Mouse (Mus musculus) hindbrain, embryonic 16.5 days (tissue): ENCODE results near the gene Eif4ebp2. TPM values are rescaled to one million over a fixed set of nuclear protein-coding genes. Genes with fewer than 3 reads are reported as not detected.

ENCODE experiments used
- ATAC-seq: fragments of 200-750 bp; cut with Nextera tagmentation; 2 replicates; pipeline ENCODE4 v1.8.0; 2017; ENCODE audit warnings: moderate TSS enrichment, moderate library complexity
- H3K27ac ChIP-seq: fragments of 300-500 bp; sonication (generic); 2 replicates; pipeline ENCODE4 v1.5.1; 2014; ENCODE audit warnings: low read depth, mild to moderate bottlenecking, control low read depth, low read length, moderate library complexity
- H3K27me3 ChIP-seq: fragments of 300-500 bp; sonication (generic); replicated peaks from 2 replicates; pipeline ENCODE4 v1.6.1; 2014; ENCODE audit warnings: low read length; ENCODE audit not compliant: control insufficient read depth, insufficient read depth
- H3K36me3 ChIP-seq: fragments of 300-500 bp; sonication (generic); 2 replicates; pipeline ENCODE4 v1.6.1; 2014; ENCODE audit warnings: mild to moderate bottlenecking, low read length, moderate library complexity, mixed read lengths; ENCODE audit not compliant: control insufficient read depth, insufficient read depth
- H3K4me1 ChIP-seq: fragments of 300-500 bp; sonication (generic); 2 replicates; pipeline ENCODE4 v1.6.1; 2014; ENCODE audit warnings: low read depth, low read length; ENCODE audit not compliant: control insufficient read depth, insufficient read depth
- H3K4me2 ChIP-seq: fragments of 300-500 bp; sonication (generic); 2 replicates; pipeline ENCODE4 v1.6.1; 2014; ENCODE audit warnings: mild to moderate bottlenecking, low read length, control low read depth, moderate library complexity
- H3K4me3 ChIP-seq: fragments of 300-500 bp; sonication (generic); 2 replicates; pipeline ENCODE4 v1.5.1; 2014; ENCODE audit warnings: mild to moderate bottlenecking, low read length, control low read depth, moderate library complexity
- H3K9ac ChIP-seq: fragments of 300-500 bp; sonication (generic); 2 replicates; pipeline ENCODE4 v1.6.1; 2014; ENCODE audit warnings: low read depth, mild to moderate bottlenecking, control low read depth, low read length, moderate library complexity
- H3K9me3 ChIP-seq: fragments of 300-500 bp; sonication (generic); 2 replicates; pipeline ENCODE4 v1.6.1; 2014; ENCODE audit warnings: mild to moderate bottlenecking, low read length, moderate library complexity; ENCODE audit not compliant: control insufficient read depth
- WGBS: fragments of 180-500 bp; shearing (Covaris S2); extraction: QIAGEN DNeasy Blood & Tissue Kit; methylation state at CpG from one replicate; pipeline ENCODE4 v1.1.7; 2014; 5-methylcytosine and 5-hydroxymethylcytosine counted together
- polyA plus RNA-seq: library from polyadenylated mRNA; unstranded; fragments of >200 nt; fragmentation: Nextera tagmentation; extraction: Ambion mirVana; gene quantifications from 2 replicates; pipeline ENCODE4 v1.2.1, GENCODE M21; 2015

Gene Eif4ebp2
- polyA plus RNA-seq, 1 experiment from 2014 or later = 46.6 TPM

DNA sequence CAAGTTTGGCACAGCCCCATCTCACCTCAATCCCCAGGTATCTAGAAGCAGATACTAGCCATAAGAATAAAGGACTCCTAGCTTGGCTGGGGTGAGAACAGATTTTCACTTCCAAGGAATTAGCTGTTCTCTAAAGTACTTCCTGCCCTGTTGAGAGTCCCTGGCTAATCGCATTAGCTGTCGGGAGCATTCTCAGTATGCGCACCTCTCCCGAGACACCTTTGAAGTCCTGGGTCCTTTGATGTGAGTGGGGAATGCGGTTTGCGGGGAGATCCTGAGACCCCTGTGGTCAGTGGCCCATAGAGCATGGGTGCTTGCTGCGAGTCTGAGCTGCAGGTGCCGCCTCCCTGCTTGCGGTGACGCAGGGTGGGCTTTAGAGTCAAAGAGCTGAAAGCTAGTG, 46.5 kb downstream of the Eif4ebp2 start:
- H3K36me3 ChIP-seq = no peaks in the 10 kb centered on the region
- H3K4me3 ChIP-seq = no peak overlapping the region
- no peak for ATAC-seq
- H3K27me3 ChIP-seq = peaks cover 3% of the 10 kb centered on the region; the same call in 1 of the 2 replicates
- no peaks in the 10 kb centered on the region for H3K9me3 ChIP-seq
- no peak overlapping the region for H3K9ac ChIP-seq
- no peak overlapping the region for H3K4me2 ChIP-seq
- H3K27ac ChIP-seq = no peak overlapping the region
- WGBS = 19% methylated on average over 10 of the region's 10 CpGs
- no peaks in the 10 kb centered on the region for H3K4me1 ChIP-seq

DNA sequence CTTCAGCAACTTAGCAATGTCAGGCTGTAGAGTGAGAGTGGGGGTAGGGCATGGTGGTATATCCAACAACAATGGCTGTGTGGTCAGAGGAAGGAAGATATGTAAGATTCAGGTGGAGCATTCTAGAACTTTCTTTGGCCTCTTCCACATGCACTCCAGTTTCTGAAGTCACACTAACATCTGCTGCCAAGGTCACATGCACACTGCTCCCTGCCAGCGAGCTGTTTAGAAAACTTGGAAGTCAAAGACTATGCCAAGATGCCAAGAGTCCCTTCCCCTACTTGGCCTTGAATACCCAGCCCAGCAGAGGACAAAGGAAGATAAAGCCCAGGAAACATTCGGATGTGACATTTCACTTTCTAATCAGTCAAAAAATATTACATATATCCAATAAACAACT, 49.5 kb downstream of the Eif4ebp2 start:
- Histone ChIP-seq H3K4me2 (no peak overlapping the region), H3K36me3 (no peaks in the 10 kb centered on the region), H3K9me3 (no peaks in the 10 kb centered on the region), H3K27me3 (peaks cover 3% of the 10 kb centered on the region; the same call in 1 of the 2 replicates), H3K27ac (no peak overlapping the region), H3K4me3 (no peak overlapping the region), H3K9ac (no peak overlapping the region), H3K4me1 (no peaks in the 10 kb centered on the region)
- no peak for ATAC-seq
- WGBS = 77% methylated on average over 2 of the region's 2 CpGs

DNA sequence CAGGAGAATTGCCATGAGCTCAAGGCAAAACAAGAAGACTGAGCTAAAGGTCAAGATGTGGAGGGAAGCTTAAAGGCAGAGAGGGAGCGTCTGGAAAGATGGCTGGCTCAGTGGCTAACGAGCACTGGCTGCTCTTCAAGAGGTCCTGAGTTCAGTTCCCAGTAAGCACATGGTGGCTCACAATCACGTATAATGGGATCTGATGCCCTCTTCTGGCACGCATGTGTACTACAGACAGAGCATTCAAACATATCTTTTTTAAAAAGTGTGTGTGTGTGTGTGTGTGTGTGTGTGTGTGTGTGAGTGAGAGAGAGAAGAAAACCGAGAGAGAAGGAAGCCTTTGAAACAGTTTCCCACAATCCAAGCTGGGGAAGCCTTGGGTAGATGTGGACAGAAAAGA, 50.0 kb downstream of the Eif4ebp2 start:
- no peak overlapping the region for H3K4me2 ChIP-seq
- H3K27ac ChIP-seq = no peak overlapping the region
- no peaks in the 10 kb centered on the region for H3K9me3 ChIP-seq
- 68% methylated on average over 5 of the region's 5 CpGs for WGBS
- peaks cover 3% of the 10 kb centered on the region; the same call in 1 of the 2 replicates for H3K27me3 ChIP-seq
- no peak overlapping the region for H3K4me3 ChIP-seq
- H3K36me3 ChIP-seq = no peaks in the 10 kb centered on the region
- H3K4me1 ChIP-seq = no peaks in the 10 kb centered on the region
- ATAC-seq = no peak
- no peak overlapping the region for H3K9ac ChIP-seq

DNA sequence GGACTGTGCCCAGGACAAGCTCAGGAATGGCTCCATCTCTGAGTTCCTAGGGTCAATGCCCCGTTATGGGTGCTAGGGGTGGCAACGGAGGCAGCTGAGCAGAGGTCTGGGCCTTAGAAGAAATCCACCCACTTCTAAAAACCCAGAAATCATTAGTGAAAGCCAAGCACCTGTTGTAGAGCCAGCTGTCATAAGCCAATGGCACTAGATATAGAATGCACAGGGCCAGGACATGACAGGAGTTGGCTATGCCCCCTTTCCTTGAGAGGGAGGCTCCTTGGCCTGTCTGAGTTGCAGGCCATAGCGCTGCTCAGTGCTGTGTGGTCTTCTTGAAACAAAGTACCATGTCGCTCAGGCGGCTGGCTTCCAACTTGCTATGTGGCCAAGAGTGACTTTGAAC, 52.1 kb downstream of the Eif4ebp2 start:
- ATAC-seq = no peak
- 93% methylated on average over 5 of the region's 5 CpGs for WGBS
- H3K9me3 ChIP-seq = no peaks in the 10 kb centered on the region
- no peak overlapping the region for H3K9ac ChIP-seq
- H3K4me1 ChIP-seq = no peaks in the 10 kb centered on the region
- H3K36me3 ChIP-seq = no peaks in the 10 kb centered on the region
- peaks cover under 1% of the 10 kb centered on the region; the same call in 1 of the 2 replicates for H3K27me3 ChIP-seq
- no peak overlapping the region for H3K4me3 ChIP-seq
- H3K27ac ChIP-seq = no peak overlapping the region
- no peak overlapping the region for H3K4me2 ChIP-seq

DNA sequence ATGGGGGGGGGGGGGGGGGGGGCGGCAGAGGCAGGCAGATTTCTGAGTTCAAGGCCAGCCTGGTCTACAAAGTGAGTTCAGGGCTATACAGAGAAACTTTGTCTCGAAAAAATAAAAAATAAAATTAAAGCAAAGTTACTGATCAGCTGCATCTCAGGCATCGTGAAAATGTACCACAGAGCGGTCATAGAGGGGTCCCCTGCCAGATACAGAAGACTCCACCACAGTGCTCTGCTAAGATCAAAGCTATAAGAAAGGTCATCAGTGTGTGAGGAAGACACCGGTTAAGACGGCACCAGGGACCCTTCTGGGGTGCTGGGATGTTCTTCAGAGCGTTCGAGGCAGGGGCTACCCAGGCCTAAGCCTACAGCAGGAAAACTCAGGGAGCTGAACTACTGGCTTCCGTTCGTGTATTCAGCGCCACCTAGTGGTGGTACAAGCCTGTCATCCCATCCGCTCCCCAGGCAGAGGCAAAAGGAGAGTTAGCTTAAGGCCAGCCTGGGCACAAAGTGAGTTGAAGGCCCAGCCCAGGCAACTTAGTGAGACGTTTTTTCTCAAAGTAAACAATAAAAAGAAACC, 53.2 kb downstream of the Eif4ebp2 start:
- 19% methylated on average over 12 of the region's 13 CpGs for WGBS
- H3K4me1 ChIP-seq = no peaks in the 10 kb centered on the region
- H3K27ac ChIP-seq = no peak overlapping the region
- no peak overlapping the region for H3K4me3 ChIP-seq
- no peaks in the 10 kb centered on the region for H3K27me3 ChIP-seq
- H3K4me2 ChIP-seq = no peak overlapping the region
- H3K36me3 ChIP-seq = no peaks in the 10 kb centered on the region
- H3K9ac ChIP-seq = no peak overlapping the region
- peak; percentile 90 for ATAC-seq
- H3K9me3 ChIP-seq = no peaks in the 10 kb centered on the region

DNA sequence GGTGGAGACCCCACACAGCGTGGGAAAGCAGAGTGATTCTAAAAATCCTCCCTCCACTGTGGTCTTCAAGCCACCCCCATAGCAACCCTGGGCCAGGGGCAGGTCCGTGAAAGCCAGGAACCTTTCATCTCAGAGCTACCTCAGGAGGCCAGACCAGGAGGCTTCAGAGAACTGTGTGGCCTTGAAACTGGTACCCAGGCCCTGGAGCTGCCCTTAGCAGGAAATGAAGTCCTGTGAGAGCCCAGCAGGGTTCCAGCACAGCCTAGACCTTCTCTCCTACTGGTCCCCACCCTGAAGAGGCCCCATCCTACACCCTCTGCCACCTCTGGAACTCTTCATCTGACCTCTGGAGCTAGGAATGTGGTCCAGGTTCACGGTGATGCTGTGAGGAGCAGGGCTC, 54.3 kb downstream of the Eif4ebp2 start:
- no peaks in the 10 kb centered on the region for H3K4me1 ChIP-seq
- no peak overlapping the region for H3K4me2 ChIP-seq
- H3K4me3 ChIP-seq = no peak overlapping the region
- ATAC-seq = no peak
- H3K9ac ChIP-seq = no peak overlapping the region
- H3K27me3 ChIP-seq = no peaks in the 10 kb centered on the region
- H3K36me3 ChIP-seq = no peaks in the 10 kb centered on the region
- no peak overlapping the region for H3K27ac ChIP-seq
- H3K9me3 ChIP-seq = no peaks in the 10 kb centered on the region
- WGBS = 56% methylated on average over 3 of the region's 3 CpGs

DNA sequence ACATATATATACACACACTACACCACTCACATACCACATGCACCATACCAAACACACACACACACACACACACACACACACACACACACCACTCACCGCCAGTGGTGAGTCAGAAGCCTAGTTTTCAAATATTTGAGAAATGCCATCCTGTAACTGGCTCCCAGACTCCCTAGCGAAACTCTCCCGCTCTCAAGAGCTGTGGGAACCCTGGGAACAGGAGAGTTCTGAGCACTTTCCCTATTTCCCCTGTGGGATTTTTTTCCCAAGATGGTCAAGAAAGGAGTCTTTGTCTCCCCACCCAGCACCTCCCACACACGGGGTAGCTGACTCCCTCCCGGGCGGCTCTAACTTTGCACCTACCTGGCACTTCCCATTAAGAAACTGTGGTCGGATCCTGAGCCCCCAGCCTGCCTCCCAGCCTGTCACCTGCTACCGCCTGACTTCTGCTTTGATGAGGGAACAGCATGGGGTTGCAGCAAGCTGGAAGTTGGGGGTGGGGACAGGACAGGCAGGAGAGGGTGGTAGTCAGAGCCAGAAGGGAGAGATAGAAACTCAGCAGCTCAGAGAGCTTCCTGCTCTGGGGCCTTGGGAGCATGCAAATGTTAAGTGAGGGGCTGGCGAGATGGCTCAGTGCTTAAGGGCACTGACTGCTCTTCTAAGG, 57.9 kb downstream of the Eif4ebp2 start:
- H3K27ac ChIP-seq = no peak overlapping the region
- no peak overlapping the region; the same call in 1 of the 2 replicates for H3K9ac ChIP-seq
- no peak overlapping the region for H3K4me2 ChIP-seq

DNA sequence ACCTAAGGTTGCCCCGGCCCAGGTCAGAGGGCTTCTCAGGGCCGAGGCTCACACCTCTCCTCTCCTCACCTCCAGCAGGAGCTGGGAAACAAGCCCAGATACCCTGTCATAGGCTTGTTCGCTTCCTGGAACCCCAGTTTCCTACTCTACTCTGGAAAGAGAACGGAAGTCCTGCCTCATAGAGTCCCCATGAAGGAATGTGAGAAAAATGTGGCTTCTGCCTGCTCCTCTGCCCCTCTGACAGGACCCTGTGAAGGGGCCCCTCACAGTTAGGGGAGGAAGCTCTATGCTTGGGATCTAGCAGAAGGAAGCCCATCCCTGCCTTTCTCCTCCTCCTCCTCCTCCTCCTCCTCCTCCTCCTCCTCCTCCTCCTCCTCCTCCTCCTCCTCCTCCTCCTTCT, 59.9 kb downstream of the Eif4ebp2 start:
- no peaks in the 10 kb centered on the region for H3K9me3 ChIP-seq
- no peak overlapping the region for H3K4me2 ChIP-seq
- H3K4me3 ChIP-seq = no peak overlapping the region
- H3K36me3 ChIP-seq = no peaks in the 10 kb centered on the region
- H3K27ac ChIP-seq = no peak overlapping the region
- H3K4me1 ChIP-seq = no peaks in the 10 kb centered on the region
- H3K27me3 ChIP-seq = no peaks in the 10 kb centered on the region
- WGBS = 55% methylated on average over 4 of the region's 4 CpGs
- H3K9ac ChIP-seq = no peak overlapping the region
- no peak for ATAC-seq

More for the DNA sequence above, 57.9 kb downstream of the Eif4ebp2 start:
- no peak for ATAC-seq
- WGBS = 28% methylated on average over 9 of the region's 9 CpGs
- Histone ChIP-seq H3K9me3 (no peaks in the 10 kb centered on the region), H3K36me3 (no peaks in the 10 kb centered on the region), H3K4me1 (no peaks in the 10 kb centered on the region), H3K27me3 (no peaks in the 10 kb centered on the region), H3K4me3 (no peak overlapping the region)

DNA sequence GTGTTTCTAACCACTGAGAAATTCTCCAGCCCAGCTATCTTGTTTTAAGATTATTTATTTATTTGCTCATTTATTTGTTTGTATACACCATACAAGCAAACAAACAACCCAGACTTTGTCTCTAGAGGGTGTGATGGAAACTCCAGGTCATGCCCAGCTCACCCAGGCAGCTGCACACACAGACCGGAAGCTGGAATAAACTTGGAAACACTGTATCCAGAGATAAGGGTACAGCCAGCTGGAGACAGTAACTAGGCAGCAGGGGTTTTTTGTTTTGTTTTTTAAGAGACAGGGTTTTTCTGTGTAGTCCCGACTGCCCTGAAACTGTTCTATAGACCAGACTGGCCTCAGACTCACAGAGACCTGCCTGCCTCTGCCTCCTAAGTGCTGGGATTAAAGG, 62.3 kb downstream of the Eif4ebp2 start:
- no peak for ATAC-seq
- Histone ChIP-seq H3K4me1 (no peaks in the 10 kb centered on the region), H3K27ac (no peak overlapping the region), H3K9me3 (no peaks in the 10 kb centered on the region), H3K36me3 (no peaks in the 10 kb centered on the region), H3K9ac (no peak overlapping the region), H3K27me3 (no peaks in the 10 kb centered on the region), H3K4me3 (no peak overlapping the region), H3K4me2 (no peak overlapping the region)
- WGBS = 54% methylated on average over 2 of the region's 2 CpGs
